Mouse (Mus musculus) heart, embryonic 12.5 days (tissue): ENCODE data around the gene Pklr. TPM values are rescaled to one million over a fixed set of nuclear protein-coding genes. Genes with fewer than 3 reads are reported as not detected.

Experiments
- ATAC-seq: fragments of 200-750 bp; cut with Nextera tagmentation; 2 replicates; pipeline ENCODE4 v1.8.0; 2017; ENCODE audit warnings: moderate TSS enrichment, moderate library complexity; ENCODE audit not compliant: insufficient number of reproducible peaks, low FRiP score
- H3K27ac ChIP-seq: fragments of 300-500 bp; sonication (generic); 2 replicates; pipeline ENCODE4 v1.5.1; 2016; ENCODE audit warnings: mild to moderate bottlenecking, moderate library complexity; ENCODE audit not compliant: poor library complexity, severe bottlenecking
- H3K27me3 ChIP-seq: fragments of 300-500 bp; sonication (generic); replicated peaks from 2 replicates; pipeline ENCODE4 v1.6.1; 2016; ENCODE audit warnings: mild to moderate bottlenecking, moderate library complexity
- H3K36me3 ChIP-seq: fragments of 300-500 bp; sonication (generic); 2 replicates; pipeline ENCODE4 v1.6.1; 2016; ENCODE audit warnings: mild to moderate bottlenecking, moderate library complexity
- H3K4me1 ChIP-seq: fragments of 300-500 bp; sonication (generic); replicated peaks from 2 replicates; pipeline ENCODE4 v1.6.1; 2016; ENCODE audit warnings: mild to moderate bottlenecking
- H3K4me2 ChIP-seq: fragments of 300-500 bp; sonication (generic); 2 replicates; pipeline ENCODE4 v1.6.1; 2016; ENCODE audit warnings: mild to moderate bottlenecking, moderate library complexity
- H3K4me3 ChIP-seq: fragments of 300-500 bp; sonication (generic); 2 replicates; pipeline ENCODE4 v1.5.1; 2016; ENCODE audit warnings: mild to moderate bottlenecking
- H3K9ac ChIP-seq: fragments of 300-500 bp; sonication (generic); 2 replicates; pipeline ENCODE4 v1.6.1; 2016; ENCODE audit warnings: mild to moderate bottlenecking, moderate library complexity
- H3K9me3 ChIP-seq: fragments of 300-500 bp; sonication (generic); replicated peaks from 2 replicates; pipeline ENCODE4 v1.6.1; 2016; ENCODE audit warnings: mild to moderate bottlenecking, moderate library complexity
- WGBS: fragments of 180-500 bp; shearing (Covaris S2); methylation state at CpG from one replicate; pipeline ENCODE4 v1.1.7; 2016; 5-methylcytosine and 5-hydroxymethylcytosine counted together
- polyA plus RNA-seq: library from polyadenylated mRNA; unstranded; fragments of >200 nt; fragmentation: Nextera tagmentation; extraction: Ambion mirVana; gene quantifications from 2 replicates; pipeline ENCODE4 v1.2.1, GENCODE M21; 2016

Pklr gene
- polyA plus RNA-seq, 1 experiment from 2014 or later: 2.8 TPM

GRCm38 (mm10) chr3:89124241-89124640 lies 11.7 kb upstream of the Pklr start:
- H3K9me3 ChIP-seq: no peaks in the 10 kb centered on the region
- no peaks in the 10 kb centered on the region for H3K36me3 ChIP-seq
- H3K4me3 ChIP-seq: no peak overlapping the region
- ATAC-seq: no peak
- H3K4me2 ChIP-seq: no peak overlapping the region
- H3K4me1 ChIP-seq: peaks cover 8% of the 10 kb centered on the region
- no peaks in the 10 kb centered on the region for H3K27me3 ChIP-seq
- no peak overlapping the region for H3K9ac ChIP-seq
- 60% methylated on average over 3 of the region's 3 CpGs for WGBS
- H3K27ac ChIP-seq: no peak overlapping the region

DNA sequence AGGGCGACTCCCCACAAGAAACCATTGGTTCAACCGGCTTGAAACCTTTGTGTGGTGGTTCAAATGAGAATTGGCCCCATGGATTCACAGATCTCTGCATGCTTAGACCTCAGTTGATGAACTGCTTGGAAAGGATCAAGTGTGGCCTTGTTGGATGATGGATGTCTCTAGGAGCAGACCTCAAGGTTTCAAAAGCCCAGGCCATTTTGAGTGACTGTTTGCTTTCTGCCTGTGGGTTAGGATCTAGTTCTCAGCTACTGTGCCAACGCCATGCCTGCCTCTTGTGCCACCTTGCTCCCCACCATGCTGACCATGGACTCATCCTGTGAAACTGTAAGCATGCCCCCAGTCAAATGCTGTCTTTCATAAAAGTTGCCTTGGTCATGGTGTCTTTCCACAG lies 10.0 kb upstream of the Pklr start:
- Histone ChIP-seq H3K36me3 (no peaks in the 10 kb centered on the region), H3K27ac (no peak overlapping the region), H3K4me1 (peaks cover 8% of the 10 kb centered on the region), H3K9me3 (no peaks in the 10 kb centered on the region), H3K9ac (no peak overlapping the region), H3K27me3 (no peaks in the 10 kb centered on the region), H3K4me3 (no peak overlapping the region), H3K4me2 (no peak overlapping the region)
- WGBS: 85% methylated on average over 3 of the region's 3 CpGs
- no peak for ATAC-seq

- Histone ChIP-seq H3K4me3 (no peak overlapping the region), H3K4me2 (no peak overlapping the region), H3K9me3 (no peaks in the 10 kb centered on the region), H3K4me1 (peaks cover 12% of the 10 kb centered on the region), H3K27me3 (peaks cover 4% of the 10 kb centered on the region), H3K27ac (no peak overlapping the region), H3K36me3 (no peaks in the 10 kb centered on the region), H3K9ac (no peak overlapping the region)
- 87% methylated on average over 3 of the region's 3 CpGs for WGBS
- no peak for ATAC-seq
Measured at GRCm38 (mm10) chr3:89129908-89130307, 6.0 kb upstream of the Pklr start.

DNA sequence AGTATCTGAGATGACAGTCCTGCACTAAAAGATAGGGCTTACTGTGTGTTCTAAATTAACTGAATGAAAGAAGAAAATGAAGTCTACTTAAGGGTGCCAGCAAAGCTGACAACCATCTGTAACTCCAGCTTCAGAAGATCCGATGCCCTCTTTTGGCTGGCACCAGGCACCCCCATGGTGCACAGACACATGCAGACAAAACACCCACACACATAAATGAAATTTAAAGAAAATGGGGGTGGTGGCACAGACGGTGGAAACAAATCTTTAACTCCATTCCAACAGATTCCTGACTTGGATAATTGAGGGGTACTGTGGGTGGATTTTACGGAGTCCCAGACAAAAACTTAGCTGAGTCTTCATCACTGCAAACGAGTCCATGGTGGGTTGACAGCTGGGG lies 4.1 kb upstream of the Pklr start:
- no peak overlapping the region for H3K27ac ChIP-seq
- H3K4me3 ChIP-seq: peak overlapping the region; percentile 48
- peaks cover 12% of the 10 kb centered on the region for H3K4me1 ChIP-seq
- H3K36me3 ChIP-seq: no peaks in the 10 kb centered on the region
- peak overlapping the region; percentile 78 for H3K4me2 ChIP-seq
- 56% methylated on average over 4 of the region's 4 CpGs for WGBS
- peak overlapping the region; percentile 49 for H3K9ac ChIP-seq
- no peak for ATAC-seq
- peaks cover 15% of the 10 kb centered on the region for H3K27me3 ChIP-seq
- H3K9me3 ChIP-seq: no peaks in the 10 kb centered on the region

DNA sequence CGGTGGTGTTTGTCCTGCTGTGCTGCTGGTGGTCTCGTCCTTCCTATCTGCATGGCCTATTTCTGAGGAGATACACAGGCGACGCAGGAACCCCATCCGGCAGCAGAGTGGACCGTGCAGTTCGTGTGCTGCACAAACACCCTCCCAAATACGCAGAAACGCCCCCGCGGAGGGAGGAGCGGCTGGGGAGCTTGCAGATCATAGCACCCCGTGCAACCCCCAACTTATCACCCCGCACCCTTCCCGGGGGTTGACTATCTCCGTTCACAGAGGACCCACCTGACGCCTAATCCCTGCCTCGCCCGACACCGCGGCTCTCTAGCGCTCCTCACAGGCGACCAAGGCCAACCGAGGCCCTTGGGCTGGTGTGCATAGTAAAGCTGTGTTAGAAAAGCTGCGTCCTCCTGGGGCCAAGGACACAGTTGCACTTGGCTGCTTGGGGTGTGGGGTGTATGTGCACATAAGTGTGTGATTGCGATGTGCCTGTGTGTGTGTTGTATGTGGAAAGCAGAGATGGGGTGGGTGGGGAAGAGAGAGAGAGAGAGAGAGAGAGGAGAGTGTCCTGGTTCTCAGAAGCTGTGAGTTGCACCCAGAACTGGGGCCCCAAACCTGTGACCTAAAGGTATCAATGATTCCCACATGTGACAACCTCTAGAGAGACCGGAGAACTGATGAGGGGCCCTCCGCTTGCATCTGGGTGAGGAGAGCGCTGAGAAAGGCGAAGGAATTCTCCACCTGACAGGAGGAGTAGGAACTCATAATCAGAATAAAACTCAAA lies 3.5 kb upstream of the Pklr start:
- 12% methylated on average over 30 of the region's 30 CpGs for WGBS
- Histone ChIP-seq H3K27me3 (peaks cover 19% of the 10 kb centered on the region), H3K9ac (peak overlapping the region; percentile 49), H3K4me2 (peak overlapping the region; percentile 78), H3K4me3 (peak overlapping the region; percentile 48), H3K9me3 (no peaks in the 10 kb centered on the region), H3K36me3 (no peaks in the 10 kb centered on the region), H3K27ac (no peak overlapping the region), H3K4me1 (peaks cover 12% of the 10 kb centered on the region)
- peak; percentile 75 for ATAC-seq

- no peak for ATAC-seq
- peak overlapping the region; percentile 78; the same call in 1 of the 2 replicates for H3K4me2 ChIP-seq
- WGBS: 56% methylated on average over 7 of the region's 7 CpGs
Measured at GRCm38 (mm10) chr3:89133063-89133450, 2.9 kb upstream of the Pklr start.

DNA sequence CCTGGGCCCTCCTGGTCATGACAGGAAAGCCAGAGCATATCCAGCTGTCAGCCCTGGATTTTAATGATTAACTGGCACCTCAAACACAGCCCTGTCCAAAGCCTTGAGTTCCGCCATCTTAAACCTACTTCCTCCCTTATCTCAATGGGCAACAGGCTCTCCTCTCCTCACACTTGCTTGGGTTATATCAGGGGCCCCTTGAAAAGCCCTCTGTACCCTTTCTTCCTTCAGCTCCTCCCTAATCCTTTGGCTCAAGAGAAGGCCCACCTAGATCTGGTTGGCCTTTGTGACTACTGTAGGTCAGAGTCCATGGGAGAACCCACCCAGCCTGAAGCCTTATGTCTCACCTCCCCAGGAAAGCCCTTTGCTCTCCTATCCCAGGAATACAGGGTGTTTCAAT lies 2.2 kb upstream of the Pklr start:
- Histone ChIP-seq H3K4me3 (no peak overlapping the region), H3K27me3 (peaks cover 19% of the 10 kb centered on the region), H3K36me3 (no peaks in the 10 kb centered on the region), H3K4me1 (peaks cover 12% of the 10 kb centered on the region), H3K27ac (no peak overlapping the region), H3K9ac (no peak overlapping the region), H3K9me3 (no peaks in the 10 kb centered on the region), H3K4me2 (no peak overlapping the region)
- WGBS: 65% methylated on average over 1 of the region's 1 CpGs
- ATAC-seq: no peak

More at GRCm38 (mm10) chr3:89133063-89133450, 2.9 kb upstream of the Pklr start:
- no peak overlapping the region for H3K27ac ChIP-seq
- H3K36me3 ChIP-seq: no peaks in the 10 kb centered on the region
- H3K4me1 ChIP-seq: peaks cover 12% of the 10 kb centered on the region
- no peak overlapping the region for H3K4me3 ChIP-seq
- peaks cover 19% of the 10 kb centered on the region for H3K27me3 ChIP-seq
- no peak overlapping the region for H3K9ac ChIP-seq
- H3K9me3 ChIP-seq: no peaks in the 10 kb centered on the region

- peak; percentile 57 for ATAC-seq
- no peak overlapping the region for H3K4me3 ChIP-seq
- H3K27ac ChIP-seq: no peak overlapping the region
Measured at GRCm38 (mm10) chr3:89136365-89136764, 423 bp downstream of the Pklr start.

GRCm38 (mm10) chr3:89144821-89145220 lies 8.9 kb downstream of the Pklr start:
- no peak overlapping the region for H3K9ac ChIP-seq
- H3K9me3 ChIP-seq: no peaks in the 10 kb centered on the region
- WGBS: 82% methylated on average over 10 of the region's 10 CpGs
- no peak overlapping the region for H3K27ac ChIP-seq
- H3K4me1 ChIP-seq: peaks cover 9% of the 10 kb centered on the region
- no peak overlapping the region for H3K4me3 ChIP-seq
- H3K27me3 ChIP-seq: peaks cover 82% of the 10 kb centered on the region
- H3K4me2 ChIP-seq: no peak overlapping the region
- no peak for ATAC-seq
- no peaks in the 10 kb centered on the region for H3K36me3 ChIP-seq

More at GRCm38 (mm10) chr3:89136365-89136764, 423 bp downstream of the Pklr start:
- peaks cover 23% of the 10 kb centered on the region for H3K27me3 ChIP-seq
- H3K9ac ChIP-seq: no peak overlapping the region
- peaks cover 12% of the 10 kb centered on the region for H3K4me1 ChIP-seq
- H3K36me3 ChIP-seq: no peaks in the 10 kb centered on the region
- WGBS: 34% methylated on average over 9 of the region's 9 CpGs
- H3K9me3 ChIP-seq: no peaks in the 10 kb centered on the region
- 0 out of 2 replicates have a peak overlapping the region, but pooled peaks have one; percentile 4 for H3K4me2 ChIP-seq

GRCm38 (mm10) chr3:89145566-89145965 lies 9.6 kb downstream of the Pklr start:
- no peak overlapping the region for H3K27ac ChIP-seq
- no peaks in the 10 kb centered on the region for H3K9me3 ChIP-seq
- peaks cover 85% of the 10 kb centered on the region for H3K27me3 ChIP-seq
- no peak overlapping the region for H3K9ac ChIP-seq
- no peaks in the 10 kb centered on the region for H3K36me3 ChIP-seq
- no peak overlapping the region for H3K4me3 ChIP-seq
- H3K4me1 ChIP-seq: peaks cover 9% of the 10 kb centered on the region
- no peak overlapping the region for H3K4me2 ChIP-seq
- WGBS: 63% methylated on average over 8 of the region's 8 CpGs
- ATAC-seq: no peak

DNA sequence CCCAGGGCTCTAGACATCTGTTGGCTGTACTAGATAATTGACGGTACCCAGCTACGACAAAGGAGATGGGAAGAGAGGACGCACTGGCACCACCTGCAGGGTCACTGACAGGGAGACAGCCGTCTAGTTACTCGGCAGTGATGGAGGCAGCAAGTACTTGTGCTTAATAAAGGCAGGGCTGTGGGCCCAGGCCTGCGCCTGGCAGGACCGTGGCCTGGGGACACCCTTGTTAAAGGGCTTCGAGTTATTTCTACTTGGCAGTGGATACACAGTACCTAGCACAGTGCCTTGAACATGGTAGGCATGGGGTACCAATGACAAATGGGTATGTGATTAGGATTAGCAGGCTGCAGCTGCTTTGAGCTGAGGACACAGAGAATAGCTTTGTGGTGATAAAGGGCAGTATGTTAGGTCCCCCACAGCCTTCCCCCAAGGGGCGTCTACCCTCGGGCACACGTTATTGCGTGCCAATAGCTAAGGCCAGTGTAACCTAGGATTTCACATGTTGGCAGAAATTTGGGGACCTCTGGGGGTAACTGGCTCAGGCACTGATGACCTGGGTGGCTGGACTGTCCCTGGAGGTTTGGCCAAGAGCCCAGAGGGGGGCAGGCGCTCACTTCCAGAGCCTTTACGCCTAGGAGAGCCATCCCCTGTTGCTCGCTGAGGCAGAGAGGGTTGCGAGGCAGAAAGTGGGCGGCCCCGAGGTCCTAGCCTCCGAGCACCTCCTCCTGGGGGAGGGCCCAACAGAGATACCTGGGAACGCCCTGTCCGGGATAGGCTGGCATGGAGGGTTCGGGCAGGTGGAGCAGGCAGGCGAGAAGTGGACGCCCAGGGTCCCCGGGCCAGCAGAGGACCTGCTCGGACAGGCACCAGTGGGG lies 11.4 kb downstream of the Pklr start:
- peak overlapping the region; percentile 45 for H3K9ac ChIP-seq

More for the DNA sequence above, 11.4 kb downstream of the Pklr start:
- 18% methylated on average over 26 of the region's 26 CpGs for WGBS
- H3K9me3 ChIP-seq: no peaks in the 10 kb centered on the region
- H3K27ac ChIP-seq: no peak overlapping the region
- no peaks in the 10 kb centered on the region for H3K36me3 ChIP-seq
- H3K4me3 ChIP-seq: peak overlapping the region; percentile 27
- peaks cover 9% of the 10 kb centered on the region for H3K4me1 ChIP-seq
- peaks cover 90% of the 10 kb centered on the region for H3K27me3 ChIP-seq
- ATAC-seq: peak; percentile 87
- peak overlapping the region; percentile 64 for H3K4me2 ChIP-seq
